Mouse (Mus musculus): ENCODE results near the gene Pnkp.

Pnkp gene

GRCm38 (mm10) chr7:44832763-44833162 lies 24.2 kb upstream of the Pnkp start:
- DNase-seq = no peak

GRCm38 (mm10) chr7:44835373-44836015 lies 21.4 kb upstream of the Pnkp start:
- no peak for DNase-seq

GRCm38 (mm10) chr7:44836016-44836404 lies 20.9 kb upstream of the Pnkp start:
- no peak for DNase-seq

DNA sequence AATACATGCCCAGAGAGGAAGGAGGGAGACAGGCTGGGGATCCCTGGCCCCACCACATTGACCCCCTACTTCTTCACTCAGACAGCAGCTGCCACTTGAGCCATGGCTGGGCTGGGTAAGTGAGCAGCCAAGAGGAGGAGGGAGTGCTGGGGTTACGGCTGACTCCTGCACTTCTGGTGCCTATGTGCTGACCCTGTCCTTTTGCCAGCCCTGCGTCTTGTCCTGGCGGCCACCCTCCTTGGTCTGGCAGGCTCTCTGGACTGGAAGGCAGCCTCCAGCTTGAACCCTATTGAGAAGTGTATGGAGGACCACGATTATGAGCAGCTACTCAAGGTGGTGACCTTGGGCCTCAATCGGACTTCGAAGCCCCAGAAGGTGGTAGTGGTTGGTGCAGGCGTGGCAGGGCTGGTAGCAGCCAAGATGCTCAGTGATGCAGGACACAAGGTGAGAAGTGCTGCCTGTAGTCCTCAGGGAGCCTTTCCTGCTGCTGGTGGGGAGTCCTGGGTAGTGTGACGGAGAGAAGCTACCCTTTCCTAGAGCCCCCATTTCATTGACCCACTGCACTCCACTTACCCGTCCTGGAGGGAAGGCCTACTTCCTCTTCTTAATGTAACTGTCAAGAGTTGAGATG lies 20.4 kb upstream of the Pnkp start:
- no peak for DNase-seq

GRCm38 (mm10) chr7:44838073-44838472 lies 18.9 kb upstream of the Pnkp start:
- no peak for DNase-seq

GRCm38 (mm10) chr7:44839171-44839490 lies 17.8 kb upstream of the Pnkp start:
- no peak for DNase-seq

- no peak for DNase-seq
Observed at GRCm38 (mm10) chr7:44839491-44840191, 17.3 kb upstream of the Pnkp start.

DNA sequence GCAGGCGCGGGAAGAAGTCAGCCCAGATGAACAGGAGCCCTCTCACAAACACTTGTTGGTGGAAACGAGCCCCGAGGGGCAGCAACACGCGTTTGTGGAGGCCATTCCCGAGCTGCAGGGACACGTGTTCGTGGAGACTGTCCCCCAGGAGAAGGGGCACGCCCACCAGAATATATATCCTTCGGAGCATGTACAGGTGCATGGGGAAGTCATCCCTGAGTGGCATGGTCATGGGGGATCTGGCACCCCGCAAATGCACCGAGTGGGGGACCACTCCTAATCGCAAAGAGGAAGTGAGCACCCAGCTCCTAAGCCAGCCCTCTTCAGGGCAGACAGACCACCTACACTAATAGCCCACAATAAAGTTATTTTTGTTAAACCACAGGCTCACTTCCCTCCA lies 16.5 kb upstream of the Pnkp start:
- no peak for DNase-seq

DNA sequence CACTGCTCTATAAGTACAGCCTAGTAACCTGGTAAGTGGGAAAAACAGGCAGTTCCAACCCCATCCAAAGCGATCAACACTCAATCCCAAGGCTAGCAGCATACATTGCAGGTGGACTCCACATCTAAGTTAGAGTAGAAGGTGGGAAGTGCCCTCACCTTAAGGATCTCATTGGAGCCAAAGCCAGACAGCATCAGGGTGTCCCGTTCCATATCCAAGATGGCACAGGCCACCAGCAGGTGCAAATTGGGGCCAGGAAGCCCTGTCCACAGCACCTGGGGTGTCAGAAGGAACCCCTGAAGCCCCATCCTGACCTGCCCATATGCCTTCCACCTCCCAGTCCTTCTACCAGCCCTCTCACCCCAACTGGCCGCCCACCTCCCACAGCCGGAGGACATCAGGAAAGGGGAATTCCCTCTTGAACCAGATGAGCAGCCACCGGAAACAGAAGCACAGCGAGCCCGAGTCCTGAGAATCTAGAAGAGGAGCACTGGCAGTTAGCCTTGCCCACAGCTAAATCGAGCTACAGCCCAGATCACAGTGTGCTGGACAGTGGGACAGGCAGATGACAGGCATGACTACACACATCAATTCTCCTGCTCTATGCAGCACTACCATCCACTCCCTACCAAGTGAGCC lies 15.0 kb upstream of the Pnkp start:
- DNase-seq = no peak

DNA sequence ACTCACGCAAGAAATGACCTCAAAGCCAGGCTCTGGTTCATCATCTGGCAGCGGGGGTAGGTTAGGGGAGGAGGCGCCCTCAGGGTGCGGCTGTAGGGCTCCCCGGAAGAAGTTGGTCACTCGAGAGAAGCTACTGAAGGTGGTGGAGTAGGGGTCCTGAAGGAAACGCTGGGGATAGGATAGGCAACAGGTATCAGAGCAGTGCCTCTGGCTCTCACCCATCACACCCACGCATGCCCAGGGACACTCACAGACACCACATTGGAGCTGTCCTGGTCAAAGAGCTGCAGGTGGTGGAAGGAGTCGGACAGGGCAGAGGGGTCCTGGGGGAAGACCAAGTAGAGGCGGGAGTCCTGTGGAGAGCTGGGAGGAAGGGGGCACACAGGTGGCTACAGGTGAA lies 11.9 kb upstream of the Pnkp start:
- DNase-seq = no peak

- no peak for DNase-seq
Observed at GRCm38 (mm10) chr7:44846804-44847203, 10.1 kb upstream of the Pnkp start.

DNA sequence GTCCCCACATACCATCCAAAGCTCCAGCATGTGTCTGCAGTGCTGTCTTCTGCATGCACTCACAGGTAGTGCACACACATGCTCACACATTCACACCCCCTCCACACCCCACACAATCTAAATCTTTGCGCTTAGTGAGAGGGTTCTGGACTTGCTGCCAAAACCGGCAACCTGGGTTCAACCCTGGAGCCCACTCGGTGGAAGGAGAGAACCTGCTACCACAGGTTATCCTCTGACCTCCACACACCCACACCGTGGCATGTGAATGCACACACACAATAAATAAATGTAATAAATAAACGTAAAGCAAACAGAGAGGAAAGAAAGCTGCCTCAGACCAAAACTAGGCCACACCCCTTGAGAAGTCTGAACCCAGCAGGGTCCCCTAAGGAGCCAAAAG lies 9.2 kb upstream of the Pnkp start:
- peak in 1 of 2 experiments; percentile 36 for DNase-seq

GRCm38 (mm10) chr7:44848561-44849415 lies 8.2 kb upstream of the Pnkp start, which contains the start of the genes Akt1s1 and Tbc1d17:
Akt1s1 (plus strand) TSS chr7:44848991.
Tbc1d17 (minus strand) TSS chr7:44849079.
- DNase-seq = peak; percentile 96 to 99

- peak; percentile 84 to 91 for DNase-seq
Observed at GRCm38 (mm10) chr7:44849416-44850111, 7.4 kb upstream of the Pnkp start.

DNA sequence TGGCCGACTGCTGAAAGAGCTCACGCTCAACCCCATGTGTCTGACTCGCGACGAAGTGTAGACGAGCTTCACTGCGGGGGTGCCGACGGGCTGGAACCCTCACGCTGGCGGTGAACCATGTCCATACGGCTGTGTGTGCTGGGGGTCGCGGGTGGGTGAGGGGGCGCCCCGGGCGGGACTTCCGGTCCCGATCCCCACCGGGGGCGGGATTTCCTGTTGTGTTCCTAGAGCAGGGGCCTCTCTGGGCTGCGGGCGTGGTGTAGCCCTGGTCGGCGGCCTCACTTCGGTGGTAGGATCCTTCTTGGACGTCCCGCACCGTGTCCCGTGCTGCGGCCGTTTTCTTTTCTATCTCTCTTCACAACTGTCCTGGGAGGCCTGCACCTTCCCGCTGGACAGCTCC lies 6.8 kb upstream of the Pnkp start:
- peak in 1 of 2 experiments; percentile 65 for DNase-seq

DNA sequence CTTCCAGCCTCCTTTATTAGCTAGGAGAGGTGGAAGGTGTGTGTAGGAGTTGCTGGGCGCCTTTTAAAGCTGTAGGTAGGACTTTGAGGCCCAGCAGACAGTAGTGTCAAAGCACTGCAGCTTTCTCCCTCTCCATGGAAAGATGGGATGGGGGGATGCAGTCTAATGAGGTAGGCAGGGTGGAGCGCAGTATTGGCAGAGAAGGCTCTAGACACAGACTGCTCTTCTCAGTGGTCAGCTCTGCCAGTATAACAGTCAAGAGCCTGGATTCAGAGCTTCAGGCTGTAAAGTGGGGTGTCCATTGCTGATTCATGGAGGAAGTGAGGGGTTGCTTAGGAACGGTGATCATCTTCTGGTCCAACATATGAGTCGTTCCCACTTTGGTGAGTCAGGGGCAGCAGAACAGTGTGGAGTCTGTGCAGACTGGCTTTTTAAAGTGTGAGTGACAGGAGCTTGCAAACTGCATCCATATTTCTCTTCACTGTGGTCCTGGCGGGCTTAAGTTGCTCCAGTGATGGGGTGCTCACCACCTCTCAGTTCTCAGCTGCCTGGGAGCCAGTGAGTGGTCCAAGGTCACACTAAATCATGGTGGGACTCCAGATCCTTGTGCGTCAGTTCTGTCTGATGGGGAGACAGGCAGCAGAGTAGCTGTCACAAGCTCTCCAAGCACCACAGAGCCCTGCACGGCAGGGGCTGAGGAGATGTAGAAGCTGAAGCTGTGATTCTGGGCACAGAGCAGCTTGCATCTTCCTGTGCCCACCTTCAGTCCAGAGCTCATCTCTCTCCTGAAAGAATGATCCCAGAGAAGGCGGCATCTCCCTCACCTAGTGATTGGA lies 5.9 kb upstream of the Pnkp start:
- DNase-seq = no peak

DNA sequence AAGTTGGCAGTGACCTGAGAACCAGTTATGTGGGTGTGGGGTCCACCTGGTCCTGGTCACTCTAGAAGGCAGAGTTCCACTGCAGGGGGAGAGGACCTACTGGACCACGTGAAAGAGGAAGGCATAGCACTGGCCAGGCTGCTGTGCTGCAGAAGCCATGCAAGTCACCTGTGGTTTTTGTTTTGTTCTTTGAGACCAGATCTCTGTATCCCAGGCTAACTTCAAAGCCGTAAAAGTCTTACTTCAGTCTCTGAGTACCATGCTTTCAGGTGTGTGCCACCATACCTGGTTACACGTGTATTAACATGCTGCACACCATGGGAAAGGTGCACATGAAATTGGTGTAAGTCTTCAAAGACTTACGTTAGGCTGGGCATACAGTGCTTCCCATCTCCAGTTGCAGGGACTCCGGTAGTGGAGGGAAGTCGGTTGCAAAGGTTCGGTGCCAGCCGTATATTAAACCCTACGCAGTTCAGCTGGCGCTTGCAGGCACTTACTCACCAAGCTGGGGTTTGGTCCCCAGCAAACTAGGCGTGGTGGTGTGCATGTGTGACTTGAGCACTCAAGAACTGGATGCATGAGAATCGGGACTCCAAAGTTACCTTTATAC lies 5.2 kb upstream of the Pnkp start:
- DNase-seq = no peak

DNA sequence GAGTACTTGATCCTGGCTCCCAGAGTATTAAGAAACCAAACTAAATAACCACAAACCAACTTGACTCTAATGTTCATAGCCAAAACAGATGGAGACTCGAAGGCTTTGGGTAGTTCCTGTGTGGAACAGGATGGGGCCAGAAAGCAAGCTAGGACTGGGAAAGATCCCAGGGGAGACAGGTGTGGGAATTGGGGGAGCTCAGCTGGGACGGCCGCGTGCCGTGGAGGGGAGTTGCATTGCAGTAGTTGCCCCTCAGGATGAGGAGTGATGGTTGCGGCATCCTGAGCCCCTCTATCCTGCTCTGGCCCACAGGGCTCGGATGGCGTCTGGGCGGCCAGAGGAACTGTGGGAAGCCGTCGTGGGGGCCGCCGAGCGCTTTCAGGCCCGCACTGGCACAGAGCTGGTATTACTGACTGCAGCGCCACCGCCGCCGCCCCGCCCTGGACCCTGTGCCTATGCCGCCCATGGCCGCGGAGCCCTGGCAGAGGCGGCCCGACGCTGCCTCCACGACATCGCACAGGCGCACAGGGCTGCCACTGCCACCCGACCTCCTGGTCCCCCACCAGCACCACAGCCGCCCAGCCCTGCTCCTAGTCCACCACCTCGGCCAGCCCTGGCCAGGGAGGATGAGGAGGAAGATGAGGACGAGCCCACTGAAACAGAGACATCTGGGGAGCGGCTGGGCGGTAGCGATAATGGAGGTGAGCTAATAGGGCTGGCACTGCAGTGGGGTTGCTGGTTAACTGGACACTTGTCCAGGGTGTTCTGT lies 4.5 kb upstream of the Pnkp start:
- DNase-seq = no peak

DNA sequence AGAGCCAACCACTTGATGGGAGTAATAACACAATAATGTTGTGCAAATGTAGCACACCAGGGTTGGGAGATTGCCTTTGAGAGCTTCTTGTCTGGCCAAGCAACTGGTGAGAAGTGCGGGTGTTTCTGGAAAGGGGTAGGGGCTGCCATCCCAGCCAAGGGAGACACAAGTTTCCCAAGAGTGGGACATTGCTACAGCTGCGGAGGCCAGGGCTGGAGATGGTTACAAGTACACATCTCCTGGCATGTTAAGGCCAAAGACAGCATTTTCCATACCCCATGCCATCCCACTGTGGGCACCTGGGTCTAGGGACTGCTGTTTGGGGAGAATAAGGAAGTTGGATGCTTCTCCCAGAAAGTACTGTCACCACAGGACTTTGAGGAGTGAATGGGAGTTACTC lies 3.9 kb upstream of the Pnkp start:
- DNase-seq = no peak

Data from thymus, adult 18-20 months (tissue).